Mouse (Mus musculus) gastrocnemius, postnatal 25 days (tissue): ENCODE measurements around the gene Prr22. TPM values are rescaled to one million over a fixed set of nuclear protein-coding genes. Genes with fewer than 3 reads are reported as not detected.

ENCODE experiments used
- DNase-seq: peaks from one replicate; pipeline ENCODE4 v3.0.0; 2022
- long read RNA-seq, 2 experiments: library from polyadenylated mRNA; stranded (forward); transcript quantifications; one replicate each; pipeline ENCODE4 v2.0.0; 2021
- total RNA-seq, 2 experiments: library from RNA; stranded (reverse); gene quantifications; 1 replicate in 1 of 2; 2 replicates in 1 of 2; pipeline ENCODE4 v1.2.3; 2021

Gene Prr22
- total RNA-seq: under 1 TPM in 1 of 2 experiments, not detected in 1; 0.33 TPM
- long read RNA-seq, experiment 1: 0 reads
- long read RNA-seq, experiment 2: 0 reads

GRCm38 (mm10) chr17:56769950-56770349, at the start of gene Prr22:
Gene Prr22 (plus strand): TSS chr17:56770250.
- DNase-seq: no peak

GRCm38 (mm10) chr17:56722441-56722840, 47.6 kb upstream of the Prr22 start:
- DNase-seq: peak; percentile 84

- DNase-seq: no peak
These were observed 46.5 kb upstream of the Prr22 start for GRCm38 (mm10) chr17:56723419-56724161.

GRCm38 (mm10) chr17:56727029-56727649, 42.9 kb upstream of the Prr22 start:
- DNase-seq: no peak

- no peak for DNase-seq
These were observed 42.4 kb upstream of the Prr22 start for GRCm38 (mm10) chr17:56727659-56728058.

- DNase-seq: no peak
These were observed 41.9 kb upstream of the Prr22 start for GRCm38 (mm10) chr17:56728117-56728516.

GRCm38 (mm10) chr17:56729151-56729550, 40.9 kb upstream of the Prr22 start:
- no peak for DNase-seq

GRCm38 (mm10) chr17:56729656-56730055, 40.4 kb upstream of the Prr22 start:
- no peak for DNase-seq

GRCm38 (mm10) chr17:56736534-56736933, 33.5 kb upstream of the Prr22 start:
- DNase-seq: no peak

- DNase-seq: no peak
These were observed 31.8 kb upstream of the Prr22 start for GRCm38 (mm10) chr17:56738221-56738620.

- no peak for DNase-seq
These were observed 29.8 kb upstream of the Prr22 start for GRCm38 (mm10) chr17:56740118-56740787.

GRCm38 (mm10) chr17:56740788-56741160, 29.3 kb upstream of the Prr22 start:
- DNase-seq: no peak

- DNase-seq: no peak
These were observed 25.9 kb upstream of the Prr22 start for GRCm38 (mm10) chr17:56744173-56744572.

- DNase-seq: no peak
These were observed 18.5 kb upstream of the Prr22 start for GRCm38 (mm10) chr17:56751404-56752072.

GRCm38 (mm10) chr17:56753452-56753851, 16.6 kb upstream of the Prr22 start:
- no peak for DNase-seq

- DNase-seq: no peak
These were observed 15.5 kb upstream of the Prr22 start for GRCm38 (mm10) chr17:56754271-56755185.

GRCm38 (mm10) chr17:56756703-56757399, 13.2 kb upstream of the Prr22 start:
- DNase-seq: no peak

- DNase-seq: peak; percentile 71
These were observed 12.5 kb upstream of the Prr22 start, which contains the start of gene Nrtn for GRCm38 (mm10) chr17:56757416-56758123. Gene Nrtn (minus strand): TSS chr17:56757530.

- peak; percentile 55 for DNase-seq
These were observed 11.9 kb upstream of the Prr22 start for GRCm38 (mm10) chr17:56758132-56758531.

- DNase-seq: no peak
These were observed 10.8 kb upstream of the Prr22 start for GRCm38 (mm10) chr17:56759261-56759660.
